Mouse (Mus musculus) cerebellum, postnatal 25 days (tissue): ENCODE measurements around the gene Tgfbr1.
A peak's percentile ranks its signal among the peaks of the same experiment; 100 is the strongest.

Experiments used
- DNase-seq, 2 experiments: peaks; one replicate each; pipeline ENCODE4 v3.0.0; 2021; ENCODE audit warnings: mixed read lengths in 2 of 2

Tgfbr1 gene

GRCm38 (mm10) chr4:47352803-47353388, at the start of gene Tgfbr1:
TSS of gene Tgfbr1 (plus strand) at chr4:47353222.
- DNase-seq: peak; percentile 89 to 94

- DNase-seq: no peak
These were observed 49.6 kb upstream of the Tgfbr1 start for GRCm38 (mm10) chr4:47303340-47303998.

DNA sequence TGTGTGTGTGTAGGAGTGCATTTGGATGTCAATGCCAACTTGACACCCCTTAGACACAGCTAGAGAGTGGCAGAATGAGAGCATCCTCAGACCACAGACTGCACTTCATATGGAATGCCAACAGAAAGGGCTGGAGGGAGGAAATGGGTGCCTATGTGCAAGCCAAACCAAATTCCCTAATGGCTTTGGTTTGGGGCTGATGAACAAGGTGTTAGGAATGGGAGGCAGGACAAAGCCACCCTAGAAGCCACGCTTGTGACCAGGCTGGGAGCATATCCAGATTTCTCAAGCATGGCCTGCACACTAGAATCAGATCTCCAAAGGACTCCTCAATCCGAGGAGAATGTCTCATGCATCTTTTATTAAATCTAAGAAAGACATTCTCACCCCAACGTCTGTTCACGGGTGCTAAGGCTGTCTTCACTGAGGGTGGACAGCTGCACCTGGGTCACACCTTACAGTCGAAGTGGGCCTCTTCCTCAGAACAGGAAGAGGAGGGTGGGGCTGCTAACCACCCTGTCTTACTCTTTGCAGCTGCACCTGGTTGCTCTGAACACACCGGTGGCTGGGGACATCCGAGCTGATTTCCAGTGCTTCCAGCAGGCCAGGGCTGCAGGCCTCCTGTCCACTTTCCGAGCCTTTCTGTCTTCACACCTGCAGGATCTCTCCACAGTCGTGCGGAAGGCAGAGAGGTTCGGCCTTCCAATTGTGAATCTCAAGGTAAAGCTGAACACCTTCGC, 43.0 kb upstream of the Tgfbr1 start:
- no peak for DNase-seq

DNA sequence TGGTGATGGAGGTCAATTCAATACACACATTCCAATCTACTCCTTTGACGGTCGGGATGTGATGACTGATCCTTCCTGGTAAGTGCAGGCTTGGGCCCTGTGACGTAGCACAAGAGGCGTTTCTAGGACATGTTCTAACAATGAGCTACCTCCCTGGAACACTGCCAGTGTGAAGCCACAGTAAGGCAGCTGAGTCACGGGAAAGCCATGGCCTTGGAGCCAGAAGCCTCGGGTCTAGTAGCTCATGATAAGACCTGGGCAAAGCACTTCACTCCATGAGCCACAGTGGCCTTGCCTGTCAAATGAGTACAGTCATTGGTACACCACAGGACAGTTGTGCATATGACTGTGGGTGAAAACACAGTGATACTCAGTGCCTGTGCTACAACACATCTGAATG, 42.2 kb upstream of the Tgfbr1 start:
- no peak for DNase-seq

DNA sequence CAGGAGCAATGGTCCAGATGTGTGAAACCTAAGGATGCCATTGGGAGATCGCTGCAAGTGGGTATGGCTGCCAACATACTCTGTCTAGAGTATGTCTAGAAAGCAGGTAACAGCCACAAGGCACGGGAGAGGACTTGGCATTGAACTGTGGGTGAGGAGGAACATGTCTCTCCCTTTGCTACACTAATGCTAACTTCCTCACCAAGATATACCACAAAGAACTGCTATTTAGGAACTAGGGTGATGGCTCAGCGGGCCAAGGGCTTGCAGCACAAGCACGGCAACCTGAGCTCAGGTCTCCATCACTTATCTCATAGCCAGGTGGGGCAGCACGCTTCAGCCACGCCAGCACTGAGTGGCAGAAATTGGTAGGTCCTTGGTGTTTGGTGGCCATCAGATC, 41.6 kb upstream of the Tgfbr1 start:
- DNase-seq: no peak

DNA sequence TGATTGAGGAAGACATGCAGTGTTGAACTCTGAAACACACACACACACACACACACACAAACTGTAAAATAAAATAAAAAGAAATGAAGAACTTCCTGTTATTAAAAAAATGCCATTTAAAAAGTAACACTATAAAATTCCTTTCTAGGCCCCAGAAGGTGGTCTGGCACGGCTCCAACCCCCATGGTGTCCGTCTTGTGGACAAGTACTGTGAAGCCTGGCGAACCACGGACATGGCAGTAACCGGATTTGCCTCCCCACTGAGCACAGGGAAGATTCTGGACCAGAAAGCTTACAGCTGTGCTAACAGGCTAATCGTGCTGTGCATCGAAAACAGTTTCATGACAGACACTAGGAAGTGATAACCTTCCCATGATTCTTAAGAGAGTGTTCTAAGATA, 41.1 kb upstream of the Tgfbr1 start:
- DNase-seq: peak in 1 of 2 experiments; percentile 31

- no peak for DNase-seq
These were observed 40.3 kb upstream of the Tgfbr1 start for GRCm38 (mm10) chr4:47312676-47313075.

- no peak for DNase-seq
These were observed 39.2 kb upstream of the Tgfbr1 start for GRCm38 (mm10) chr4:47313710-47314410.

DNA sequence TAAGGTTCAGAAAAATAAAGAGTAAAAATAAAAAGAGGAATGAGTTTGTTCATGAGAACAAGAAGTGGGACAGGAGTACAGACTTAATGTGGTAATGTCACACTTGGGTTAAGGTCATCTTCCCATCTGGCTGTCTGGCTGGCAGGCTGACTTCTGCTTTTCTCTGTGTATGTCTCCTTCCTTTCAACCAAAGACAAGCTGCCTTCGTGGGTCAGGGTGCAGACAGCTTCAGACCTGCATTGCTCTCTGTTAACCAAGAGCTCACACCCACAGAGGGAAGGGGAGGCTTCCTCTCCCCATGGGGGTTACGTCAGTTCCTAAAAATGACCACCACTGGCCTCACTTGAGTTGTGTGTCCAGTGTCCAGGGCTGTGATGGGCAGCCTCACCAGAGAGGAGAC, 37.6 kb upstream of the Tgfbr1 start:
- no peak for DNase-seq

- DNase-seq: peak; percentile 26 to 54
These were observed 36.6 kb upstream of the Tgfbr1 start for GRCm38 (mm10) chr4:47316432-47316831.

GRCm38 (mm10) chr4:47319561-47320321, 33.3 kb upstream of the Tgfbr1 start:
- DNase-seq: no peak

DNA sequence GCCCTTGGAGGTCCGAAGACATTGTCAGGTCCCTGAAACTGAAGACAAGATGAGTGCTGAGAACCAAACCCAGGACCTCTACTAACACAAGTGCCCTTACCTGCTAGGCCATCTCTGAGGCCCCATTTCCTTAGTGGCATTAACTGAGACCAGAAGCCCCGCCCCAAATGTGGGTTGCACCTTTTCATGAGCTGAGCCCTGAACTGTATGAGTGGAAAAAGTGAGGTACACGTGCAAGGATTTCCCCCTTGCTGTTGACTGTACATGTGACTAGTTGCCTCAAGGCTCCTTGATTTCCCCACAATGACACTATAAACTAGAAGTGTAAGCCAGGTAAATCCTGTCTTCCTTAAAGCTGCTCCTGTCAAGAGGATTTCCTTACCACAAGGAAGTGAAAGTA, 30.7 kb upstream of the Tgfbr1 start:
- no peak for DNase-seq

GRCm38 (mm10) chr4:47324206-47324605, 28.8 kb upstream of the Tgfbr1 start:
- DNase-seq: no peak

- DNase-seq: no peak
These were observed 25.2 kb upstream of the Tgfbr1 start for GRCm38 (mm10) chr4:47327782-47328181.

GRCm38 (mm10) chr4:47329285-47329684, 23.7 kb upstream of the Tgfbr1 start:
- no peak for DNase-seq

DNA sequence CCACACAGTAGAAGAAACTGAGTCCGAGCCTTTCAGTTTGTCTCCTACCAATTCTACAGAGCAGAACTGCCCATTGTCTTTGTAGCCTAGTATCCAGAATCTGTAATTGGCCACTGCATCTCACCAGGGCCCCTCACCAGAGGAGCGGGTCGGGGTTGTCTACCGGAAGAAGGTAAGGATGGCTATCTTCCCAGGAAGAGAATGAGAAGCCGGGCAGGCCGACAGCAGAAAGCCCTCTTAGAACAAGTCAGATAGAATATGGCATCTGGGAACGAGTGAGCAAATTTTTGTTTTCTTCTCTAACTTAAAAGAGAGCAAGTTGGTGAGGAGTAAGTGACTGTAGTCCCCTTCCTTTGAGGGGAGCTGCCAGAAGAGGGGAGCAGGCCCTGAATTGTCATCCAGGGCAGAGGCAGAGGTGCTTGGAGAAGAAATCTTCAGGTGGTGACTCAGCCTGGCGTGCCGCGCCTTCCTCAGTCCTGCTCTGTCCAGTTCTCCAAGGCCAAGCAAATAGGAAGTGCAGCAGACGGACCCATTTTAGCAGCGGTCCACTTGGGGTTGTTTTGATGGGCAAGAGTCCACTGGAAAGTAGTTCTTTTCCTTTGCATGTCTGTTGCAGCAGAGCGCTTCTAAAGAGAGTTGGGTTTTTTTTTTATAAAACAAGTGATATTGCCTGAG, 22.5 kb upstream of the Tgfbr1 start:
- no peak for DNase-seq

GRCm38 (mm10) chr4:47332812-47333343, 20.1 kb upstream of the Tgfbr1 start:
- DNase-seq: no peak

- DNase-seq: no peak
These were observed 19.5 kb upstream of the Tgfbr1 start for GRCm38 (mm10) chr4:47333541-47333940.

DNA sequence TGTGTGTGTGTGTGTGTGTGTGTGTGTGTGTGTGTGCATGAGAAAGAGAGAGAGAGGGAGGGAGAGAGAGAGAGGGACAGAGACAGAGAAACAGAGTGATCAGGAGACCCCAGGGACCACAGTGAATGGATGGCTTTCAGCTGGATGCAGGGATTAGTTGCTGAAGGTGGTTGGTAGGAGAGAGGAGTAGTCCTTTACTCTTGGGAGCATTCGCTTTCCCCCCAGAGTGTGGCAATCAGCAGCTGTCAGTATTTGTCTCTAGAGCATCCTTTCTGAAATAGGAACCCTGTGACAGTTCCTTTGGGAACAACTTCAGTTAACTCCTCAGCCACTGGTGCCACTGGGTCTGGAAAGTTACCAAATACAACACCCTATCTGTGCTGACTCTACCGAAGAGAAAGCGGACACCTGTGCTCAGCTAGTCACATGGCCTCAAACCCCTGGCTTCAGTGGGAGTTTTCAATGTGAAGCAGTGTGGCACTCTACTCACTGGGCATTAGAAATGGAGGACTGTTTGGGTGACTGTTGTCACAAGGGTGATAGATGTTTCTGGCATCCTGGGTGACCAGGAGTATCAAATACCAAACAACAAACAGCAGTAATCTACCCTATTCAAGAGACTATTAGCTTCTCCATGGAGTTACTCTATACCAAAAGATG, 16.0 kb upstream of the Tgfbr1 start:
- no peak for DNase-seq

GRCm38 (mm10) chr4:47342632-47343031, 10.4 kb upstream of the Tgfbr1 start:
- no peak for DNase-seq

- no peak for DNase-seq
These were observed 6.0 kb upstream of the Tgfbr1 start for GRCm38 (mm10) chr4:47347022-47347421.
